In genomic region chr4:106581176-106581864, GRCm38 (mm10) we compare ENCODE assay signal across 14 mouse cellular contexts. TPM values are rescaled to one million over a fixed set of nuclear protein-coding genes. Genes with fewer than 3 reads are reported as not detected.
A peak's percentile ranks its signal among the peaks of the same experiment; 100 is the strongest.
DNase-seq lines count a peak whose midpoint lies in the region.
"Had no signal": no experiment of that assay in that cellular context is flagged by ENCODE, and none has a peak within 500 bp of the region (broad histone marks: within the 10 kb centered on the region; RNA-seq: fewer than 3 reads in every experiment).

No protein-coding gene starts in this region.

- DNase-seq in gastrocnemius, postnatal 25 days: peak; percentile 32
- DNase-seq in gastrocnemius, postnatal 10 days: no peak
- DNase-seq in ZHBTc4 (ENCODE audit: low read depth, low spot score): peak; percentile 72
- peak; percentile 24 for DNase-seq in heart, postnatal 4 days
- peak; percentile 18 for DNase-seq in skeletal muscle tissue, adult 2 months (ENCODE audit: low read depth, low spot score)
- DNase-seq in layer of hippocampus, postnatal 14 days (ENCODE audit: low spot score in 2 of 2): no peak
- no peak for DNase-seq in urinary bladder, adult 2 months (ENCODE audit: low spot score)
- no peak for DNase-seq in B cell, adult 2 months
- DNase-seq: kidney, postnatal 14 days had no signal

RNA-seq across cellular contexts. Expression of gene Dhcr24, which starts 20.5 kb away (rescaled TPM):
- 1 to 10 TPM; 4.4 to 5.5 TPM for total RNA-seq in gastrocnemius, postnatal 25 days (2021)
- total RNA-seq in gastrocnemius, postnatal 10 days (2021): 10 to 100 TPM; 15.1 to 16.9 TPM
- 10 to 100 TPM; 31.9 to 34.3 TPM for total RNA-seq in heart, postnatal 4 days (2021)
- 100 to 1,000 TPM in 1 of 2 experiments, 10 to 100 TPM in 1; 93.8 to 106 TPM for total RNA-seq in layer of hippocampus, postnatal 14 days (2021)
- polyA plus RNA-seq in urinary bladder, adult 2 months (2012; rRNA removed): 52.0 and 55.7 TPM in 2 replicates

RNA-seq across cellular contexts. Expression of gene Lexm, which starts 35.7 kb away (rescaled TPM):
- total RNA-seq in gastrocnemius, postnatal 25 days (2021): not detected
- not detected for total RNA-seq in gastrocnemius, postnatal 10 days (2021)
- not detected for total RNA-seq in heart, postnatal 4 days (2021)
- not detected for total RNA-seq in layer of hippocampus, postnatal 14 days (2021)
- polyA plus RNA-seq in urinary bladder, adult 2 months (2012; rRNA removed): 0.23 and 0.37 TPM in 2 replicates
- total RNA-seq: hematopoietic stem cell, adult 5-6 weeks had no signal
- polyA plus RNA-seq: forebrain, embryonic 10.5 days; limb, embryonic 14.5 days; neural tube, embryonic 15.5 days had no signal

RNA-seq across cellular contexts. Expression of gene Ttc22, which starts 40.9 kb away (rescaled TPM):
- not detected for total RNA-seq in gastrocnemius, postnatal 25 days (2021)
- total RNA-seq in gastrocnemius, postnatal 10 days (2021): under 1 TPM; 0.16 to 0.26 TPM
- under 1 TPM; 0.38 to 0.45 TPM for total RNA-seq in heart, postnatal 4 days (2021)
- total RNA-seq in layer of hippocampus, postnatal 14 days (2021): under 1 TPM; 0.91 to 0.94 TPM
- 8.0 and 11.9 TPM in 2 replicates for polyA plus RNA-seq in urinary bladder, adult 2 months (2012; rRNA removed)
- total RNA-seq: hematopoietic stem cell, adult 5-6 weeks had no signal
- polyA plus RNA-seq: forebrain, embryonic 10.5 days; midbrain, embryonic 11.5 days had no signal

Comparison
In these comparisons a context has a peak if more than half of its experiments do, and no peak if none do; other contexts are left out.
1. DNase-seq: peak in gastrocnemius, postnatal 25 days (single experiment), ZHBTc4 (single experiment), heart, postnatal 4 days (single experiment) and skeletal muscle tissue, adult 2 months (single experiment); none in gastrocnemius, postnatal 10 days (single experiment), layer of hippocampus, postnatal 14 days (0 of 2), urinary bladder, adult 2 months (single experiment) and B cell, adult 2 months (0 of 2).